Mouse (Mus musculus) liver, postnatal 0 days (tissue): ENCODE results near the gene Fam169a.

Experiments used
- CTCF ChIP-seq: sonication (generic); IDR thresholded peaks from 2 replicates; pipeline ENCODE4 v1.5.1; 2016; ENCODE audit warnings: antibody characterized with exemption, low read depth
- EP300 ChIP-seq: IDR thresholded peaks from 2 replicates; pipeline ENCODE4 v1.6.1; 2016; ENCODE audit warnings: antibody characterized with exemption, low read depth, mild to moderate bottlenecking

GRCm38 (mm10) chr13:97070931-97071625 is 4.0 kb downstream of the Fam169a start:
- TF ChIP-seq CTCF (no peak), EP300 (no peak)
